Mouse (Mus musculus): ENCODE measurements around the gene Itga11. TPM values are rescaled to one million over a fixed set of nuclear protein-coding genes. Genes with fewer than 3 reads are reported as not detected.

The Itga11 gene
- polyA plus RNA-seq, 1 experiment from 2014 or later, result 0.19 TPM

GRCm38 (mm10) chr9:62722716-62723115, 45.1 kb downstream of the Itga11 start:
- WGBS, result 67% methylated on average over 6 of the region's 6 CpGs
- H3K4me1 ChIP-seq (replicated peaks; ENCODE audit: control insufficient read depth, insufficient read depth, low read length), result no peaks in the 10 kb centered on the region
- ATAC-seq (replicated peaks; ENCODE audit: low FRiP score) (no peak), DNase-seq (ENCODE audit: low spot score) (no peak)
- no peak overlapping the region for H3K4me2 ChIP-seq
- H3K9me3 ChIP-seq (ENCODE audit: control insufficient read depth, low read length), result no peaks in the 10 kb centered on the region
- no peak overlapping the region for H3K27ac ChIP-seq (ENCODE audit: low read depth, low read length)
- no peaks in the 10 kb centered on the region for H3K36me3 ChIP-seq (ENCODE audit: control insufficient read depth, insufficient read depth, low read length)
- H3K4me3 ChIP-seq (ENCODE audit: low read depth, low read length), result no peak overlapping the region
- H3K27me3 ChIP-seq (replicated peaks; ENCODE audit: control insufficient read depth, insufficient read depth, low read length), result no peaks in the 10 kb centered on the region; the same call in 1 of the 2 replicates
- H3K9ac ChIP-seq (ENCODE audit: low read depth, low read length), result no peak overlapping the region

DNA sequence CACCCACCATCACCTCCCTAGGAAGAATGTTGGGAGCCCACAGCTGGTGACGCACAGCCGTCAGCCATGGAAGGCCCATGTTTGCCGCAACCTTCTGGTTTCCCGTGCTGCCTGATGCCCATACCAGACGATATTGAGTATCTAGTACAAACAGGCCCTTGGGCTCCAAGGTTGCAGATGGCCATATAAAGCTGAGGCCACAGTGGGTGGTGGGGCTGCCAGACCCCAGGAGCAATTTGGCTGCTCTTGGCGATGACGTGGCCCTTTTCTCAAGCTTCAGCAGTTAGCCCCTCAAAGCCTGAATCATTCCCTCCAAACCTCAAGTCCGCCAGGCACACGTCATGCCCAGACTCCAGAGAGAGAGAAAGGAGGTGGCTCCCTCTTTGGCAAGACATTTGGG, 46.5 kb downstream of the Itga11 start:
- Histone ChIP-seq H3K4me2 (no peak overlapping the region), H3K4me3 (ENCODE audit: low read depth, low read length) (no peak overlapping the region), H3K9ac (ENCODE audit: low read depth, low read length) (no peak overlapping the region), H3K9me3 (ENCODE audit: control insufficient read depth, low read length) (no peaks in the 10 kb centered on the region), H3K27me3 (replicated peaks; ENCODE audit: control insufficient read depth, insufficient read depth, low read length) (no peaks in the 10 kb centered on the region; the same call in 1 of the 2 replicates), H3K27ac (ENCODE audit: low read depth, low read length) (no peak overlapping the region), H3K4me1 (replicated peaks; ENCODE audit: control insufficient read depth, insufficient read depth, low read length) (no peaks in the 10 kb centered on the region), H3K36me3 (ENCODE audit: control insufficient read depth, insufficient read depth, low read length) (no peaks in the 10 kb centered on the region)
- DNase-seq (ENCODE audit: low spot score) (no peak), ATAC-seq (replicated peaks; ENCODE audit: low FRiP score) (no peak)
- 88% methylated on average over 9 of the region's 9 CpGs for WGBS

- H3K4me3 ChIP-seq (ENCODE audit: low read depth, low read length), result no peak overlapping the region
- H3K9ac ChIP-seq (ENCODE audit: low read depth, low read length), result no peak overlapping the region
- H3K9me3 ChIP-seq (ENCODE audit: control insufficient read depth, low read length), result no peaks in the 10 kb centered on the region
- H3K4me2 ChIP-seq, result no peak overlapping the region
- DNase-seq (ENCODE audit: low spot score) (no peak), ATAC-seq (replicated peaks; ENCODE audit: low FRiP score) (no peak)
- no peaks in the 10 kb centered on the region for H3K4me1 ChIP-seq (replicated peaks; ENCODE audit: control insufficient read depth, insufficient read depth, low read length)
- H3K27ac ChIP-seq (ENCODE audit: low read depth, low read length), result no peak overlapping the region
- no peaks in the 10 kb centered on the region; the same call in 1 of the 2 replicates for H3K27me3 ChIP-seq (replicated peaks; ENCODE audit: control insufficient read depth, insufficient read depth, low read length)
- 34% methylated on average over 5 of the region's 5 CpGs for WGBS
- H3K36me3 ChIP-seq (ENCODE audit: control insufficient read depth, insufficient read depth, low read length), result no peaks in the 10 kb centered on the region
Observed at GRCm38 (mm10) chr9:62725247-62725646, 47.6 kb downstream of the Itga11 start.

- no peaks in the 10 kb centered on the region for H3K4me1 ChIP-seq (replicated peaks; ENCODE audit: control insufficient read depth, insufficient read depth, low read length)
- no peak overlapping the region for H3K4me3 ChIP-seq (ENCODE audit: low read depth, low read length)
- ATAC-seq (replicated peaks; ENCODE audit: low FRiP score) (no peak), DNase-seq (ENCODE audit: low spot score) (no peak)
- H3K9me3 ChIP-seq (ENCODE audit: control insufficient read depth, low read length), result no peaks in the 10 kb centered on the region
- 52% methylated on average over 6 of the region's 6 CpGs for WGBS
- H3K4me2 ChIP-seq, result no peak overlapping the region
- no peak overlapping the region for H3K9ac ChIP-seq (ENCODE audit: low read depth, low read length)
- H3K36me3 ChIP-seq (ENCODE audit: control insufficient read depth, insufficient read depth, low read length), result no peaks in the 10 kb centered on the region
- no peaks in the 10 kb centered on the region for H3K27me3 ChIP-seq (replicated peaks; ENCODE audit: control insufficient read depth, insufficient read depth, low read length)
- H3K27ac ChIP-seq (ENCODE audit: low read depth, low read length), result no peak overlapping the region
Observed at GRCm38 (mm10) chr9:62726472-62726871, 48.8 kb downstream of the Itga11 start.

- Histone ChIP-seq H3K27ac (ENCODE audit: low read depth, low read length) (no peak overlapping the region), H3K27me3 (replicated peaks; ENCODE audit: control insufficient read depth, insufficient read depth, low read length) (no peaks in the 10 kb centered on the region), H3K9me3 (ENCODE audit: control insufficient read depth, low read length) (no peaks in the 10 kb centered on the region), H3K4me1 (replicated peaks; ENCODE audit: control insufficient read depth, insufficient read depth, low read length) (no peaks in the 10 kb centered on the region), H3K9ac (ENCODE audit: low read depth, low read length) (no peak overlapping the region), H3K4me3 (ENCODE audit: low read depth, low read length) (no peak overlapping the region), H3K4me2 (no peak overlapping the region), H3K36me3 (ENCODE audit: control insufficient read depth, insufficient read depth, low read length) (no peaks in the 10 kb centered on the region)
- WGBS, result 42% methylated on average over 7 of the region's 7 CpGs
- ATAC-seq (replicated peaks; ENCODE audit: low FRiP score) (no peak), DNase-seq (ENCODE audit: low spot score) (no peak)
Observed at GRCm38 (mm10) chr9:62744558-62745275, 67.1 kb downstream of the Itga11 start.

- Histone ChIP-seq H3K9ac (ENCODE audit: low read depth, low read length) (no peak overlapping the region), H3K4me1 (replicated peaks; ENCODE audit: control insufficient read depth, insufficient read depth, low read length) (no peaks in the 10 kb centered on the region), H3K9me3 (ENCODE audit: control insufficient read depth, low read length) (no peaks in the 10 kb centered on the region), H3K27me3 (replicated peaks; ENCODE audit: control insufficient read depth, insufficient read depth, low read length) (no peaks in the 10 kb centered on the region), H3K4me2 (no peak overlapping the region), H3K4me3 (ENCODE audit: low read depth, low read length) (no peak overlapping the region), H3K27ac (ENCODE audit: low read depth, low read length) (no peak overlapping the region), H3K36me3 (ENCODE audit: control insufficient read depth, insufficient read depth, low read length) (no peaks in the 10 kb centered on the region)
- WGBS, result 82% methylated on average over 6 of the region's 6 CpGs
- ATAC-seq (replicated peaks; ENCODE audit: low FRiP score) (no peak), DNase-seq (ENCODE audit: low spot score) (no peak)
Observed at GRCm38 (mm10) chr9:62746646-62747045, 69.0 kb downstream of the Itga11 start.

GRCm38 (mm10) chr9:62749666-62750065, 72.0 kb downstream of the Itga11 start:
- Histone ChIP-seq H3K4me1 (replicated peaks; ENCODE audit: control insufficient read depth, insufficient read depth, low read length) (no peaks in the 10 kb centered on the region), H3K9me3 (ENCODE audit: control insufficient read depth, low read length) (no peaks in the 10 kb centered on the region), H3K9ac (ENCODE audit: low read depth, low read length) (no peak overlapping the region), H3K4me2 (no peak overlapping the region), H3K36me3 (ENCODE audit: control insufficient read depth, insufficient read depth, low read length) (no peaks in the 10 kb centered on the region), H3K27me3 (replicated peaks; ENCODE audit: control insufficient read depth, insufficient read depth, low read length) (no peaks in the 10 kb centered on the region), H3K4me3 (ENCODE audit: low read depth, low read length) (no peak overlapping the region), H3K27ac (ENCODE audit: low read depth, low read length) (no peak overlapping the region)
- 54% methylated on average over 6 of the region's 6 CpGs for WGBS
- ATAC-seq (replicated peaks; ENCODE audit: low FRiP score) (no peak), DNase-seq (ENCODE audit: low spot score) (no peak)

GRCm38 (mm10) chr9:62750381-62750780, 72.8 kb downstream of the Itga11 start:
- WGBS, result 79% methylated on average over 11 of the region's 11 CpGs
- H3K27ac ChIP-seq (ENCODE audit: low read depth, low read length), result no peak overlapping the region
- H3K4me3 ChIP-seq (ENCODE audit: low read depth, low read length), result no peak overlapping the region
- ATAC-seq (replicated peaks; ENCODE audit: low FRiP score), result no peak
- no peaks in the 10 kb centered on the region for H3K9me3 ChIP-seq (ENCODE audit: control insufficient read depth, low read length)
- no peaks in the 10 kb centered on the region for H3K27me3 ChIP-seq (replicated peaks; ENCODE audit: control insufficient read depth, insufficient read depth, low read length)
- DNase-seq (ENCODE audit: low spot score), result no peak
- H3K4me2 ChIP-seq, result no peak overlapping the region
- no peaks in the 10 kb centered on the region for H3K4me1 ChIP-seq (replicated peaks; ENCODE audit: control insufficient read depth, insufficient read depth, low read length)
- H3K9ac ChIP-seq (ENCODE audit: low read depth, low read length), result no peak overlapping the region
- no peaks in the 10 kb centered on the region for H3K36me3 ChIP-seq (ENCODE audit: control insufficient read depth, insufficient read depth, low read length)

GRCm38 (mm10) chr9:62758288-62758687, 80.7 kb downstream of the Itga11 start:
- no peak for DNase-seq (ENCODE audit: low spot score)
- no peak overlapping the region for H3K4me3 ChIP-seq (ENCODE audit: low read depth, low read length)
- no peak for ATAC-seq (replicated peaks; ENCODE audit: low FRiP score)
- H3K27ac ChIP-seq (ENCODE audit: low read depth, low read length), result no peak overlapping the region
- no peak overlapping the region for H3K4me2 ChIP-seq
- 83% methylated on average over 4 of the region's 4 CpGs for WGBS
- H3K27me3 ChIP-seq (replicated peaks; ENCODE audit: control insufficient read depth, insufficient read depth, low read length), result no peaks in the 10 kb centered on the region
- H3K9me3 ChIP-seq (ENCODE audit: control insufficient read depth, low read length), result no peaks in the 10 kb centered on the region
- H3K36me3 ChIP-seq (ENCODE audit: control insufficient read depth, insufficient read depth, low read length), result no peaks in the 10 kb centered on the region
- H3K4me1 ChIP-seq (replicated peaks; ENCODE audit: control insufficient read depth, insufficient read depth, low read length), result no peaks in the 10 kb centered on the region
- H3K9ac ChIP-seq (ENCODE audit: low read depth, low read length), result no peak overlapping the region
